Mouse (Mus musculus) heart, adult 2 months (tissue): ENCODE data around the gene Col4a2. TPM values are rescaled to one million over a fixed set of nuclear protein-coding genes. Genes with fewer than 3 reads are reported as not detected.
"Not testable (repeated sequence)": the region's sequence is repeated elsewhere in the genome, so short reads cannot be mapped to it uniquely, and the experiment has no call there.

Experiments
- DNase-seq, 2 experiments: peaks; one replicate each; pipeline ENCODE4 v3.0.0; 2021
- H3K27ac ChIP-seq: fragments of 200-600 bp; 2 replicates; pipeline ENCODE4 v1.8.1; 2022
- H3K27me3 ChIP-seq: fragments of 200-500 bp; 2 replicates; pipeline ENCODE4 v1.6.1; 2012; ENCODE audit warnings: mild to moderate bottlenecking, low read length, inconsistent platforms, mixed read lengths; ENCODE audit not compliant: control insufficient read depth, insufficient read depth
- H3K36me3 ChIP-seq: fragments of 200-500 bp; 2 replicates; pipeline ENCODE4 v1.6.1; 2012; ENCODE audit warnings: low read length, inconsistent platforms; ENCODE audit not compliant: control insufficient read depth, insufficient read depth
- H3K4me1 ChIP-seq: fragments of 200-500 bp; 2 replicates; pipeline ENCODE4 v1.6.1; 2011; ENCODE audit warnings: low read length; ENCODE audit not compliant: control insufficient read depth, insufficient read depth
- H3K4me3 ChIP-seq: fragments of 200-600 bp; 2 replicates; pipeline ENCODE4 v1.8.1; 2022
- H3K79me2 ChIP-seq: fragments of 200-500 bp; replicated peaks from 2 replicates; pipeline ENCODE4 v1.6.1; 2012; ENCODE audit warnings: mild to moderate bottlenecking, inconsistent platforms, low read length, moderate library complexity, mixed read lengths; ENCODE audit not compliant: control insufficient read depth, insufficient read depth
- H3K9ac ChIP-seq: fragments of 200-500 bp; 2 replicates; pipeline ENCODE4 v1.6.1; 2012; ENCODE audit warnings: low read depth, mild to moderate bottlenecking, control low read depth, inconsistent platforms, low read length, mixed read lengths
- CTCF ChIP-seq: fragments of 200-600 bp; IDR thresholded peaks from 2 replicates; pipeline ENCODE4 v1.8.1; 2022; ENCODE audit warnings: antibody characterized with exemption, mild to moderate bottlenecking, moderate library complexity
- EP300 ChIP-seq: fragments of 200-500 bp; IDR thresholded peaks from 2 replicates; pipeline ENCODE4 v1.6.1; 2011; ENCODE audit warnings: low read depth, low read length, control low read depth; ENCODE audit not compliant: insufficient read depth
- POLR2A ChIP-seq: fragments of 200-500 bp; IDR thresholded peaks from 2 replicates; pipeline ENCODE4 v1.6.1; 2011; ENCODE audit warnings: mild to moderate bottlenecking, low read depth, low read length, control low read depth; ENCODE audit not compliant: insufficient read depth
- WGBS: fragments of 180-500 bp; shearing (Covaris S2); methylation state at CpG from one replicate; pipeline ENCODE4 v1.1.7; 2018; 5-methylcytosine and 5-hydroxymethylcytosine counted together
- intact Hi-C: fragments of 180-260 bp; cut with DNase I; formaldehyde crosslinking; loops from one replicate; pipeline ENCODE4 v1.15.1; 2025
- polyA plus RNA-seq: library from polyadenylated mRNA; depleted of rRNA; stranded (reverse); fragments of >200 nt; gene quantifications from 2 replicates; pipeline ENCODE4 v1.2.3, GENCODE M21; 2012
- total RNA-seq, 2 experiments: library from RNA; stranded (reverse); gene quantifications; 2 replicates each; pipeline ENCODE4 v1.2.3; 2021

The Col4a2 gene
- total and polyA plus RNA-seq, 3 experiments, result 104 to 172 (median 139) TPM

DNA sequence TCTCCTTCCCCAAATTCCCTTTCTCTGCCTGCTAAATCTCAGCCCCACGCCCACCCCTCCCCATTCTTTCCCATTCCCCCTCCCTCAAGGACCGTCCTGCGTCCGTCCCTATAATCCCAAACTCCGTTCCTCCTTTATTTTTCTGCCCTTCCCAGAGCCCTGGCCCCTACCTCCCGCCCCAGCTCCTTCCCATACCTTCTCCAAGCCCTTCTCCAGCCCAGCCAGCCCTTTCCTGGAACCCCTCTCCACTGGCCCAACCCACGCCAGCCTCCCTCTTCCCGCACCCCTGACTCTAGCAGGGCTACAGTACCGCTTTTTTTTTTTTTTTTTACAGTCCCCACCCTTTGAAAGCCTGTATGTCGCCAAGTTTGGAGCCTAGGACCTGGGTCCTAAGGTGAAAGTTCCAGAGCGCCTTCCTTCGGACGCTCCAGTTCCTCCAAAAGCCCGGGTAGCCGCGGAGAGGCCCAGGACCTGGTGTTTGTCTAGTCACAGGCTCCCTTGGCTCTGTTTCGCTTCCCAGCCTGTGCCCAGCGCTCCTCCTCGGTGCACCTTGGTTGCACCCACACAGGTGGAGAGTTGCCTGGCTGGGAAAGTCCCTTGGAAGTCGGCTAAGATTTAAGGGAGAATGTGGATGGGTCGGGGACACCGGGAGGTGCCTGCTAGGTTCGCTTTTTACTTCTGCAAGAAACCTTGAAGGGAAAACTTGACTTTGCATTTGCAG is 166.4 kb downstream of the Col4a2 start:
- Histone ChIP-seq H3K4me3 (peak overlapping the region; percentile 68), H3K9ac (peak overlapping the region; percentile 72), H3K27me3 (no peaks in the 10 kb centered on the region), H3K4me1 (peaks cover 9% of the 10 kb centered on the region; the same call in 1 of the 2 replicates), H3K36me3 (no peaks in the 10 kb centered on the region), H3K79me2 (no peaks in the 10 kb centered on the region), H3K27ac (peak overlapping the region; percentile 96)
- intact Hi-C loops, result no loop called here
- TF ChIP-seq EP300 (no peak), POLR2A (no peak), CTCF (no peak)
- WGBS, result 11% methylated on average over 23 of the region's 23 CpGs
- no peak for DNase-seq

DNA sequence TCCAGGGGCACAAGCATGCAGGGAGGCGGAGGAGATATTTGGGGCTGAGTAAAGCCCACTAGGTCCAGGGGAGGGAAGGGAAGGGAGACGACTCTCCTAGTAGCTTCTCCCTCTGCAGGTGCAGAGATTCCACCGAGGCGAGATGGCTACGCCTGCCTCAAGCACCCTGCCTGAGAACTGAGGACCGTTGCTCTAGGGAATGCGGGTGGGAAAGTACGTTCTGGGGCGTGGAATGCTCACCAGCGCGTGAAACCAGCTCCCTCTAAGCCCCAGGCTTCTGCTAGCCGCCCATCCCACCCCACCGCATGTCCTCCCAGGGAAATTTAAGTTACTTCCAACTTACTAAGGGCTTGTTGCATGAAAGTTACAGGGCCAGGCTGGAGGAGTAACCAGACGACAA is 167.0 kb downstream of the Col4a2 start:
- no peaks in the 10 kb centered on the region for H3K27me3 ChIP-seq
- 41% methylated on average over 14 of the region's 14 CpGs for WGBS
- intact Hi-C loops, result no loop called here
- no peak for DNase-seq
- peak overlapping the region; percentile 72 for H3K9ac ChIP-seq
- peaks cover 9% of the 10 kb centered on the region; the same call in 1 of the 2 replicates for H3K4me1 ChIP-seq
- no peaks in the 10 kb centered on the region for H3K36me3 ChIP-seq
- H3K27ac ChIP-seq, result peak overlapping the region; percentile 96; the same call in 1 of the 2 replicates
- no peak for TF ChIP-seq POLR2A
- TF ChIP-seq EP300, result no peak
- no peak for TF ChIP-seq CTCF
- no peaks in the 10 kb centered on the region for H3K79me2 ChIP-seq
- peak overlapping the region; percentile 68; the same call in 1 of the 2 replicates for H3K4me3 ChIP-seq

GRCm38 (mm10) chr8:11481876-11482275 is 169.3 kb downstream of the Col4a2 start:
- Histone ChIP-seq H3K27me3 (no peaks in the 10 kb centered on the region), H3K27ac (peak overlapping the region; percentile 81), H3K36me3 (no peaks in the 10 kb centered on the region), H3K79me2 (no peaks in the 10 kb centered on the region), H3K4me1 (0 out of 2 replicates have a peak, but pooled peaks cover 2% of the 10 kb centered on the region), H3K4me3 (no peak overlapping the region), H3K9ac (no peak overlapping the region; the same call in 1 of the 2 replicates)
- no peak for DNase-seq
- 69% methylated on average over 3 of the region's 3 CpGs for whole genome bisulfite sequencing
- TF ChIP-seq POLR2A, result no peak
- no peak for TF ChIP-seq CTCF
- TF ChIP-seq EP300, result no peak
- intact Hi-C loops, result loop anchor here (10.0 kb wide), 1 partner anchor 907 kb away; no protein-coding TSS in a partner anchor

DNA sequence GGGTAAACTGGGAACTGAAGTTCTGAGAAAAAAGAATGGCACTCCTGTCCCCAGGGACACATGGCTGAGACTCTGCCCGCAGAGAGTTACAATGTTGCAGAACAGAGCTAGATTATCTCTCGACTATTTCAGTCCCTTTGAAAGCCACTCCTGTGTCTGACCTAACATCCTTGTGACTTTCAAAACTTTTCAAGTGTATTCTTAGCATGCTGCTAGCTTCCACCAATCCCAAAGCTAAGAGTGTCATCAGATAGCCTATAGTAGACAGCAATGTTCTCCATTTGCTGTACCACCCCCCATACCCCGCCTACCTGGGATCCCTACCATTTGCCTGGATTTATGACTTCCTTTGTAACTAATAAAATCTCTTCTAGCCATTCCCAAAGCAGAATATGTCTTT is 169.9 kb downstream of the Col4a2 start:
- Histone ChIP-seq H3K9ac (no peak overlapping the region), H3K27me3 (no peaks in the 10 kb centered on the region), H3K27ac (peak overlapping the region; percentile 81), H3K36me3 (no peaks in the 10 kb centered on the region), H3K79me2 (no peaks in the 10 kb centered on the region), H3K4me3 (no peak overlapping the region), H3K4me1 (0 out of 2 replicates have a peak, but pooled peaks cover 2% of the 10 kb centered on the region)
- peak in 1 of 2 experiments; percentile 32 for DNase-seq
- 39% methylated on average over 3 of the region's 3 CpGs for WGBS
- TF ChIP-seq CTCF, result no peak
- TF ChIP-seq POLR2A, result peak; percentile 63
- intact Hi-C loops, result loop anchor here (10.0 kb wide), 1 partner anchor 908 kb away; no protein-coding TSS in a partner anchor

DNA sequence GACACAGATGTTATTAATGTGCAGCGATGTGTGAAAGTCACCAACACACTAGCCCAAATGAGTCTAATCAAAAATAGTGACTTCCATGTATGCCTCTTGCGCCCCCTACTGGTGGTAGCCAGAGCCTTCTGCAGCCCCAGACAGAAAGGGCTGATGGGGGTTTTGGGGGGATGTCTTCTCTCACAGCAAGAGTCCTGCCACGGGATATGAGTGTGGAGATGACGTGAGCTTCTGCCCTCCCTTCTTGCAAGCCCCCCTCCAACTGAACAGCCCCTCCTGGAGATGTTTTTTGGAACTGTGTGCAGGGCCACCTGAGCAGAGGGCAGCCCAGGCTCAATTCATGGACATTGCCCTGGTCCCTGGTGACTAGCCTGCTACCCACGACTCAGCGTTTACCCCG is 173.5 kb downstream of the Col4a2 start:
- H3K27me3 ChIP-seq, result peaks cover 3% of the 10 kb centered on the region; the same call in 1 of the 2 replicates
- no peak overlapping the region for H3K9ac ChIP-seq
- WGBS, result 17% methylated on average over 7 of the region's 7 CpGs
- DNase-seq, result peak; percentile 62 to 80
- no peaks in the 10 kb centered on the region for H3K36me3 ChIP-seq
- H3K4me3 ChIP-seq, result no peak overlapping the region
- H3K4me1 ChIP-seq, result 0 out of 2 replicates have a peak, but pooled peaks cover 2% of the 10 kb centered on the region
- no peak overlapping the region for H3K27ac ChIP-seq
- H3K79me2 ChIP-seq, result no peaks in the 10 kb centered on the region
- no peak for TF ChIP-seq POLR2A
- TF ChIP-seq EP300, result peak; percentile 54; the same call in 1 of the 2 replicates
- peak; percentile 99; the same call in 1 of the 2 replicates for TF ChIP-seq CTCF
- intact Hi-C loops, result loop anchor here (1.0 to 10.0 kb wide), 4 partner anchors 17 to 911 kb away; no protein-coding TSS in a partner anchor

- 36% methylated on average over 4 of the region's 4 CpGs for WGBS
- H3K36me3 ChIP-seq, result no peaks in the 10 kb centered on the region
- DNase-seq, result no peak
- intact Hi-C loops, result loop anchor here (2.0 to 10.0 kb wide), 3 partner anchors 18 to 912 kb away; no protein-coding TSS in a partner anchor
- TF ChIP-seq EP300 (no peak), POLR2A (no peak), CTCF (no peak)
- 0 out of 2 replicates have a peak, but pooled peaks cover under 1% of the 10 kb centered on the region for H3K4me1 ChIP-seq
- no peak overlapping the region for H3K4me3 ChIP-seq
- no peak overlapping the region for H3K27ac ChIP-seq
- no peak overlapping the region for H3K9ac ChIP-seq
- peaks cover 3% of the 10 kb centered on the region; the same call in 1 of the 2 replicates for H3K27me3 ChIP-seq
- H3K79me2 ChIP-seq, result no peaks in the 10 kb centered on the region
Observed at GRCm38 (mm10) chr8:11487229-11487628, 174.6 kb downstream of the Col4a2 start.

DNA sequence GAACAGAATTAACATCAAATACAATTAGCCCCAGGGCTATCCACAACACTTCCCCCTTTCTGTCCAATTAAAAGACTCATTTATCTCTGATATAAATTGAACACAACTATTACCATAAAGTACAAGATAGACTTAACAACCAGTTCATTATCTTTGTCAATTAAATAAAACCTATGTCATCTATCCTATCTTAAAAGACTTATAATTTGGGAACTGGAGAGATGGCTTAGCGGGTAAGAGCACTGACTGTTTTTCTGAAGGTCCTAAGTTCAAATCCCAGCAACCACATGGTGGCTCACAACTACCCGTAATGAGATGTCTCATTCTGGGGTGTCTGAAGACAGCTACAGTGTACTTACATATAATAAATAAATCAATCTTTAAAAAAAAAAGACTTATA is 179.7 kb downstream of the Col4a2 start:
- H3K36me3 ChIP-seq, H3K4me1 ChIP-seq, H3K27me3 ChIP-seq, H3K4me3 ChIP-seq, H3K27ac ChIP-seq, DNase-seq, intact Hi-C loops, H3K9ac ChIP-seq, H3K79me2 ChIP-seq: not testable (repeated sequence)
- WGBS, result 74% methylated on average over 2 of the region's 2 CpGs
